Mouse (Mus musculus) cerebellum, postnatal 10 days (tissue): ENCODE results near the gene Fam53a.
A peak's percentile ranks its signal among the peaks of the same experiment; 100 is the strongest.

Experiments used
- DNase-seq, 2 experiments: peaks; one replicate each; pipeline ENCODE4 v3.0.0; 2021; ENCODE audit warnings: mixed read lengths in 2 of 2

Gene Fam53a

GRCm38 (mm10) chr5:33630061-33630460, 626 bp upstream of the Fam53a start:
- DNase-seq, result peak in 1 of 2 experiments; percentile 43

- peak in 1 of 2 experiments; percentile 70 for DNase-seq
Observed at GRCm38 (mm10) chr5:33628820-33629300, 575 bp downstream of the Fam53a start.

GRCm38 (mm10) chr5:33627968-33628367, 1.5 kb downstream of the Fam53a start:
- no peak for DNase-seq

GRCm38 (mm10) chr5:33623766-33624165, 5.7 kb downstream of the Fam53a start:
- no peak for DNase-seq

- no peak for DNase-seq
Observed at GRCm38 (mm10) chr5:33622671-33623070, 6.8 kb downstream of the Fam53a start.

GRCm38 (mm10) chr5:33614391-33614790, 15.0 kb downstream of the Fam53a start:
- DNase-seq, result no peak

- no peak for DNase-seq
Observed at GRCm38 (mm10) chr5:33611795-33612194, 17.6 kb downstream of the Fam53a start.

- no peak for DNase-seq
Observed at GRCm38 (mm10) chr5:33609226-33609625, 20.2 kb downstream of the Fam53a start.

GRCm38 (mm10) chr5:33607434-33607833, 22.0 kb downstream of the Fam53a start:
- no peak for DNase-seq

- peak; percentile 67 to 82 for DNase-seq
Observed at GRCm38 (mm10) chr5:33606631-33607030, 22.8 kb downstream of the Fam53a start.

GRCm38 (mm10) chr5:33605314-33605713, 24.1 kb downstream of the Fam53a start:
- no peak for DNase-seq

GRCm38 (mm10) chr5:33593620-33594019, 35.8 kb downstream of the Fam53a start:
- peak in 1 of 2 experiments; percentile 31 for DNase-seq

- DNase-seq, result peak; percentile 93 to 95
Observed at GRCm38 (mm10) chr5:33589221-33589888, 40.1 kb downstream of the Fam53a start.

GRCm38 (mm10) chr5:33588066-33588465, 41.4 kb downstream of the Fam53a start:
- peak; percentile 74 to 84 for DNase-seq

GRCm38 (mm10) chr5:33587498-33588058, 41.9 kb downstream of the Fam53a start:
- peak; percentile 42 to 44 for DNase-seq

GRCm38 (mm10) chr5:33580336-33580735, 49.1 kb downstream of the Fam53a start:
- no peak for DNase-seq

- DNase-seq, result no peak
Observed at GRCm38 (mm10) chr5:33574207-33574606, 55.2 kb downstream of the Fam53a start.

GRCm38 (mm10) chr5:33565886-33566285, 63.5 kb downstream of the Fam53a start:
- no peak for DNase-seq

GRCm38 (mm10) chr5:33556277-33556995, 73.0 kb downstream of the Fam53a start:
- DNase-seq, result no peak
